Mouse (Mus musculus) monocyte, adult 2 months (primary cell): ENCODE results near the gene Polr3h.
"Not testable (repeated sequence)": the region's sequence is repeated elsewhere in the genome, so short reads cannot be mapped to it uniquely, and the experiment has no call there.

Experiments
- DNase-seq, 2 experiments: peaks; one replicate each; pipeline ENCODE4 v3.0.0; 2022; ENCODE audit warnings: low spot score in 2 of 2, low read depth in 1 of 2

The Polr3h gene

GRCm38 (mm10) chr15:81925760-81926445 is at the start of gene Polr3h:
TSS of gene Polr3h (minus strand) at chr15:81926240.
- DNase-seq = peak; percentile 77 to 83

GRCm38 (mm10) chr15:81975156-81975555 is 49.1 kb upstream of the Polr3h start:
- DNase-seq = not testable (repeated sequence)

- DNase-seq = not testable (repeated sequence)
These were observed 44.5 kb upstream of the Polr3h start for GRCm38 (mm10) chr15:81970498-81970897.

- not testable (repeated sequence) for DNase-seq
These were observed 43.6 kb upstream of the Polr3h start for GRCm38 (mm10) chr15:81969635-81970034.

GRCm38 (mm10) chr15:81969173-81969572 is 43.1 kb upstream of the Polr3h start:
- DNase-seq = no peak

- no peak for DNase-seq
These were observed 42.4 kb upstream of the Polr3h start for GRCm38 (mm10) chr15:81968447-81968846.

GRCm38 (mm10) chr15:81967821-81968220 is 41.8 kb upstream of the Polr3h start:
- DNase-seq = no peak

- DNase-seq = no peak
These were observed 40.2 kb upstream of the Polr3h start for GRCm38 (mm10) chr15:81966062-81966829.

GRCm38 (mm10) chr15:81964980-81965545 is 39.0 kb upstream of the Polr3h start:
- DNase-seq = no peak

GRCm38 (mm10) chr15:81964262-81964661 is 38.2 kb upstream of the Polr3h start:
- no peak for DNase-seq

- no peak for DNase-seq
These were observed 35.0 kb upstream of the Polr3h start for GRCm38 (mm10) chr15:81961078-81961451.

GRCm38 (mm10) chr15:81960171-81961077 is 34.4 kb upstream of the Polr3h start, which contains the start of gene Pmm1:
TSS of gene Pmm1 (minus strand) at chr15:81960930.
- peak; percentile 93 to 96 for DNase-seq

- no peak for DNase-seq
These were observed 32.9 kb upstream of the Polr3h start for GRCm38 (mm10) chr15:81958906-81959305.

GRCm38 (mm10) chr15:81957598-81957997 is 31.6 kb upstream of the Polr3h start:
- DNase-seq = no peak

GRCm38 (mm10) chr15:81956457-81956856 is 30.4 kb upstream of the Polr3h start:
- DNase-seq = peak in 1 of 2 experiments; percentile 29

- no peak for DNase-seq
These were observed 29.4 kb upstream of the Polr3h start for GRCm38 (mm10) chr15:81955414-81955813.

- DNase-seq = no peak
These were observed 28.7 kb upstream of the Polr3h start for GRCm38 (mm10) chr15:81954716-81955115.

- DNase-seq = no peak
These were observed 28.1 kb upstream of the Polr3h start for GRCm38 (mm10) chr15:81954151-81954583.

GRCm38 (mm10) chr15:81952310-81952709 is 26.3 kb upstream of the Polr3h start:
- no peak for DNase-seq

GRCm38 (mm10) chr15:81951159-81951558 is 25.1 kb upstream of the Polr3h start:
- no peak for DNase-seq

- no peak for DNase-seq
These were observed 24.7 kb upstream of the Polr3h start for GRCm38 (mm10) chr15:81950716-81951115.
